Mouse (Mus musculus) lung, postnatal 0 days (tissue): Measurements from ENCODE around the gene Fbxl19. TPM values are rescaled to one million over a fixed set of nuclear protein-coding genes. Genes with fewer than 3 reads are reported as not detected.
A peak's percentile ranks its signal among the peaks of the same experiment; 100 is the strongest.
"Not testable (repeated sequence)": the region's sequence is repeated elsewhere in the genome, so short reads cannot be mapped to it uniquely, and the experiment has no call there.

Source experiments
- ATAC-seq: fragments of 200-750 bp; cut with Nextera tagmentation; 2 replicates; pipeline ENCODE4 v1.8.0; 2017; ENCODE audit warnings: moderate library complexity
- DNase-seq: peaks from one replicate; pipeline ENCODE4 v3.0.0-alpha.2; 2016; ENCODE audit warnings: low spot score
- H3K27ac ChIP-seq: fragments of 300-500 bp; sonication (generic); 2 replicates; pipeline ENCODE4 v1.5.1; 2014; ENCODE audit warnings: antibody characterized with exemption, mild to moderate bottlenecking, low read length, mixed read lengths
- H3K27me3 ChIP-seq: fragments of 300-500 bp; sonication (generic); replicated peaks from 2 replicates; pipeline ENCODE4 v1.6.1; 2014; ENCODE audit warnings: low read length, mixed read lengths; ENCODE audit not compliant: insufficient read depth
- H3K36me3 ChIP-seq: fragments of 300-500 bp; sonication (generic); 2 replicates; pipeline ENCODE4 v1.6.1; 2014; ENCODE audit warnings: low read length, mixed read lengths; ENCODE audit not compliant: insufficient read depth
- H3K4me1 ChIP-seq: fragments of 300-500 bp; sonication (generic); 2 replicates; pipeline ENCODE4 v1.6.1; 2014; ENCODE audit warnings: antibody characterized with exemption, low read depth, low read length, mixed read lengths; ENCODE audit not compliant: insufficient read depth
- H3K4me2 ChIP-seq: fragments of 300-500 bp; sonication (generic); replicated peaks from 2 replicates; pipeline ENCODE4 v1.6.1; 2014; ENCODE audit warnings: low read depth, mild to moderate bottlenecking, low read length, moderate library complexity, mixed read lengths
- H3K4me3 ChIP-seq: fragments of 300-500 bp; sonication (generic); 2 replicates; pipeline ENCODE4 v1.5.1; 2014; ENCODE audit warnings: low read depth, low read length
- H3K9ac ChIP-seq: fragments of 300-500 bp; sonication (generic); replicated peaks from 2 replicates; pipeline ENCODE4 v1.6.1; 2014; ENCODE audit warnings: low read depth, mild to moderate bottlenecking
- H3K9me3 ChIP-seq: fragments of 300-500 bp; sonication (generic); 2 replicates; pipeline ENCODE4 v1.6.1; 2016; ENCODE audit warnings: low read length, mixed read lengths
- CTCF ChIP-seq: IDR thresholded peaks from 2 replicates; pipeline ENCODE4 v1.5.1; 2016; ENCODE audit warnings: antibody characterized with exemption, mild to moderate bottlenecking
- EP300 ChIP-seq: IDR thresholded peaks from 2 replicates; pipeline ENCODE4 v1.6.1; 2016; ENCODE audit warnings: antibody characterized with exemption, mild to moderate bottlenecking, control low read depth
- WGBS: fragments of 180-500 bp; shearing (Covaris S2); extraction: QIAGEN DNeasy Blood & Tissue Kit; methylation state at CpG from one replicate; pipeline ENCODE4 v1.1.7; 2014; 5-methylcytosine and 5-hydroxymethylcytosine counted together
- polyA plus RNA-seq: library from polyadenylated mRNA; unstranded; fragments of >200 nt; fragmentation: Nextera tagmentation; extraction: Ambion mirVana; gene quantifications from 2 replicates; pipeline ENCODE4 v1.2.1, GENCODE M21; 2015

The Fbxl19 gene
- polyA plus RNA-seq, 1 experiment from 2014 or later, result 1.6 TPM

DNA sequence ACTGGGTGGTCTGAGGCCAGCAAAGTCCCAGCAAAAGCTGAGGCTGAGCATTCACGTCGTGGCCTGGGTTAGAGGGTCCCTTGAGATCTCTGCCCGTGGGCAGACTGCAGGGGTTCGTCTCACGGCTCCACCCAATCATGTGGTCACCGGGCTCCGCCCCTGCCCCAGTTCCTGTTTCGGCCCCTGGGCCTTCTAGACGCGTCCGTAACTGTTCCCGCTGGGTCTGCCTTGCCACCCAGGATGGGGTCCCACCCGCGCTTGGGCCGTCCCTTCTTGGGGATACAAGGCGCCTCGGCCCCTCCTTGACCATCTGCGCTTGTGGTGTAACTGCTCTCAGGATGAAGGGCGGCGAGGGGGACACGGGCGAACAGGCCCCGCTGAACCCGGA is 25.3 kb downstream of the Fbxl19 start, which contains the start of gene Orai3:
Orai3 (plus strand) TSS at position 165 of the 388 bp plus-strand sequence.
- Histone ChIP-seq H3K4me3 (peak within 1 kb of the TSS; percentile 81), H3K9me3 (no peaks in the 10 kb centered on the region), H3K36me3 (no peaks in the 10 kb centered on the region), H3K27ac (peak within 1 kb of the TSS; percentile 93), H3K9ac (peak within 1 kb of the TSS; percentile 87), H3K27me3 (no peaks in the 10 kb centered on the region), H3K4me2 (peak within 1 kb of the TSS; percentile 95), H3K4me1 (peaks cover 10% of the 10 kb centered on the region)
- DNase-seq (peak; percentile 95), ATAC-seq (peak; percentile 85)
- 0% methylated on average over 24 of the region's 24 CpGs for WGBS
- TF ChIP-seq EP300 (no peak; the same call in 1 of the 2 replicates), CTCF (no peak)

DNA sequence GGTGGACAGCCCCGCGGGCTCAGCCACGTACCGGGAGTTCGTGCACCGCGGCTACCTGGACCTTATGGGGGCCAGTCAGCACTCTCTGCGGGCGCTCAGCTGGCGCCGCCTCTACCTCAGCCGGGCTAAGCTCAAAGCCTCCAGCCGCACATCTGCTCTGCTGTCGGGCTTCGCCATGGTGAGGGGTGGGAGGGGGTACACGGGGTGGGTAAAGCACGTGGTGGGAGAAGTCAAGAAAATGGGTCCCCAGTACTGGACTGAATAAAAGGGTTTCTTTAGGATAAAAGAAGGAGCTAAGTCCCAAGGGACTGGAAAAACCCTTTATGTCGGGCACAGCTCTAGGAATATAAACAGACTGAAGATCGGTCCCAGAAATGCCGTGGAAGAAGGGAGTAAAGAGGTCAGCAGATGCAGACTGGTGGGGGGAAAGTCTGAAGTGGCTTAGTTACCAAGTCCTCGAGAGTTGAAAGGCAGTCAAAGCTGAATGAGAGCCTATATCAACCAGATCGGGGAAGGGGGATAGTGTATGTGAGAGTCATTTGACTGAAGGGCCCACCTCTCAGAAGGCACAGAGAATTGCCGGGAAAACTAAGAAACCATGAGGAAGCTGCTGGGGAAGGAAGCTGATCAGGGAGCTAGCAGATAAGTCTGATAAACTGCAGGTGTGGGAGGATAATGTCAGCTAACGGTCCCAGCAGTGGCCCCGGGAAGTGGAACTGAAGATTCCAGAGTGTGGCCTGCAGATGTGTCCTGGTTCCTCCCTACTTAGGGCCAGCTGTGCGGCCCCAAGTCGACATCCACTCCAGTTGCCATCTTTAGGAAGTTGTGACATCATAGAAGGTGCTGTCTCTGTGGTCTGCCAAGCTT is 25.9 kb downstream of the Fbxl19 start:
- no peaks in the 10 kb centered on the region for H3K27me3 ChIP-seq
- peaks cover 10% of the 10 kb centered on the region for H3K4me1 ChIP-seq
- peak overlapping the region; percentile 81 for H3K4me3 ChIP-seq
- DNase-seq (peak; percentile 24), ATAC-seq (peak; percentile 9)
- H3K27ac ChIP-seq, result peak overlapping the region; percentile 93
- 1% methylated on average over 27 of the region's 27 CpGs for WGBS
- peak overlapping the region; percentile 95 for H3K4me2 ChIP-seq
- H3K9me3 ChIP-seq, result no peaks in the 10 kb centered on the region
- H3K36me3 ChIP-seq, result no peaks in the 10 kb centered on the region
- H3K9ac ChIP-seq, result peak overlapping the region; percentile 87
- TF ChIP-seq CTCF (no peak), EP300 (0 out of 2 replicates have a peak, but pooled peaks have one; percentile 2)

DNA sequence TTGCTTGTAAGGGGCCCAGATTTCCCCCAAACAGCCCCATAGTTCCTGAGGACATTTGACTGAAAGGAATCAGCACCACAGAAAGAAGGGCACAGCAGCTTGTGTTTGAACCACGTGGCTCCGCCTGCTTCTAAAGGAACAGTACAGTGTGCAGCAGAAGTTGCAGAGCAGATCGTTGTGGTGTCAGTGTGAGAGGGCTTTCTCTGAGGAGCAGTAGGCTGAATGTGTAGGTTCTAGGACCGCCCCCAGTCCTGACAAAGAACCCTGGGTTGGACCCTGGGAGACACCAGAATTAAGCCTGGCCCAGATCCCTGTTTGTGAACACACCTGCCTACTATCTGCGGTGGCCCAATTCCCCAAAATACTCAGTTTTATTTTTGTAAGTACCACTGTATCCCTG is 26.9 kb downstream of the Fbxl19 start:
- H3K9me3 ChIP-seq, result no peaks in the 10 kb centered on the region
- no peak overlapping the region for H3K27ac ChIP-seq
- H3K4me1 ChIP-seq, result peaks cover 10% of the 10 kb centered on the region
- H3K36me3 ChIP-seq, result no peaks in the 10 kb centered on the region
- no peak for ATAC-seq
- no peak overlapping the region for H3K4me3 ChIP-seq
- 63% methylated on average over 5 of the region's 5 CpGs for WGBS
- no peak overlapping the region for H3K9ac ChIP-seq
- no peak for TF ChIP-seq EP300
- TF ChIP-seq CTCF, result no peak
- H3K4me2 ChIP-seq, result no peak overlapping the region
- DNase-seq, result no peak
- no peaks in the 10 kb centered on the region for H3K27me3 ChIP-seq

DNA sequence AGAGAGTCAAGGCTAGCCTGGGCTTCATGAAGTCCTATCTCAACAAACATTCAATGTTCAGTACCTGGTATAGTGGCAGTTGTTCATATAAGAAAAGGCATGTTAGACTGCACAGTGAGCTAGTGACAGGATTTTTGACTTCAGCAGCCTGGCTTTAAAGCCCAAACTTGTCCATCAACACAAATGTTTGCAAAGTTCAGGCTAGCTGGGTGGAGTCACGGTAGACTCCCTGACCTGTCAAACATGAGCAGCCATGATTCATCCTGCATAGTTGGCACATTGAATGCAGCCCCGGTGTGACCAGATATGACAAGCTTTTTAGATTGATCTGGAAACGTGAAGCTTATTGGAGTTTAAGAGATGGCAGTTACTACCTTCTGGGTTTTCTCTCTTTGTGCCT is 27.7 kb downstream of the Fbxl19 start:
- Histone ChIP-seq H3K4me2 (no peak overlapping the region), H3K4me3 (no peak overlapping the region), H3K27me3 (no peaks in the 10 kb centered on the region), H3K9ac (no peak overlapping the region), H3K9me3 (no peaks in the 10 kb centered on the region), H3K27ac (no peak overlapping the region), H3K36me3 (no peaks in the 10 kb centered on the region), H3K4me1 (peaks cover 10% of the 10 kb centered on the region)
- 50% methylated on average over 3 of the region's 3 CpGs for WGBS
- ATAC-seq (no peak), DNase-seq (no peak)
- no peak for TF ChIP-seq EP300
- TF ChIP-seq CTCF, result no peak

DNA sequence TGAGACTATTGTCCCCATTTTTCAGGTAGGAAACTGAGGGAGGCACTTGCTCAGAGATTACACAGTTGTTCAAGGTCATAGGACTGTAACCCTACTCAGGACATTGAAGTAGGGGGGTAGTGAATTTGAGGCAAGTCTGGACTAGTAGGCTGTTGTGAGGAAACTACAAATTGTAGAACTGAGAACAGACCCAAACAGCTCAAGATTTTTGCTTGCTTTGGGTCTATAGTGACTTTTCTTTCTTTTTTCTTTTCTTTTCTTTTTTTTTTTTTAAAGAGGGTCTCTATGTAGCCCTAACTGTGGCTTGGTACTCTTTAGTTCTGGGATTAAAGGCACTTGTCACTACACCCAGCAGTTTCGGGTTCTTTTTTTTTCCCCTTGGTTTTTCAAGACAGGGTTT is 28.2 kb downstream of the Fbxl19 start:
- 91% methylated on average over 1 of the region's 1 CpGs for WGBS
- TF ChIP-seq EP300 (no peak), CTCF (no peak)

DNA sequence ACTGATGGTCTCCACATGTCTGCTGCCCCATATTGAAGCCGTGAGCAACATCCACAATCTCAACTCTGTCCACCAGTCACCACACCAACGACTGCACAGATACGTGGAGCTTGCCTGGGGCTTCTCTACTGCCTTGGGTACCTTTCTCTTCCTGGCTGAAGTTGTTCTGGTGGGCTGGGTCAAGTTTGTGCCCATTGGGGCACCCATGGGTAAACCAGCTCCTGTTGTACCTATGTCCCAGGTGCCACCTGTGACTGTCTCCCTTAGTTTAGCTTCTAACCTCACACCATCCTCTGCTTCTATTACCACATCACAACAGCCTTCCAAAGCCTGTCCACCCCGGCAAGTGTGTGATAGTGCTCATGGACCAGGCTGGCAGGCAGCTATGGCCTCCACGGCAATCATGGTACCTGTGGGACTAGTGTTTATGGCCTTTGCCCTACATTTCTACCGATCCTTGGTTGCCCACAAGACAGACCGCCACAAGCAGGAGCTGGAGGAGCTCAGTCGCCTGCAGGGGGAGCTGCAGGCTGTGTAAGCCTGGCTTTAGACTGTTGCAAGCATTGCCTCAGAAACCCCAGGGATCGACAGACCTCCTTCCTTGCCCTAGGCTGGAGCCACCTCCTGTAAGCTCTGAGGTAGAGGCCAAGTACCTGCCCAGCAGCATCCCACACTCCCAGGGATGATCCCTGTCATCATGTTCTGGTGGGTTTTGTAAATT is 29.5 kb downstream of the Fbxl19 start:
- Histone ChIP-seq H3K27me3 (no peaks in the 10 kb centered on the region), H3K4me3 (no peak overlapping the region), H3K9ac (no peak overlapping the region), H3K36me3 (no peaks in the 10 kb centered on the region), H3K4me2 (no peak overlapping the region), H3K27ac (no peak overlapping the region), H3K4me1 (peaks cover 10% of the 10 kb centered on the region), H3K9me3 (no peaks in the 10 kb centered on the region)
- TF ChIP-seq CTCF (peak; percentile 87), EP300 (no peak)
- no peak for ATAC-seq
- peak; percentile 88 for DNase-seq
- 41% methylated on average over 9 of the region's 9 CpGs for WGBS

More for the DNA sequence above, 28.2 kb downstream of the Fbxl19 start:
- DNase-seq (no peak), ATAC-seq (no peak)
- Histone ChIP-seq H3K27ac (no peak overlapping the region), H3K36me3 (no peaks in the 10 kb centered on the region), H3K4me1 (peaks cover 10% of the 10 kb centered on the region), H3K27me3 (no peaks in the 10 kb centered on the region), H3K9ac (no peak overlapping the region), H3K4me2 (no peak overlapping the region), H3K4me3 (no peak overlapping the region), H3K9me3 (no peaks in the 10 kb centered on the region)

DNA sequence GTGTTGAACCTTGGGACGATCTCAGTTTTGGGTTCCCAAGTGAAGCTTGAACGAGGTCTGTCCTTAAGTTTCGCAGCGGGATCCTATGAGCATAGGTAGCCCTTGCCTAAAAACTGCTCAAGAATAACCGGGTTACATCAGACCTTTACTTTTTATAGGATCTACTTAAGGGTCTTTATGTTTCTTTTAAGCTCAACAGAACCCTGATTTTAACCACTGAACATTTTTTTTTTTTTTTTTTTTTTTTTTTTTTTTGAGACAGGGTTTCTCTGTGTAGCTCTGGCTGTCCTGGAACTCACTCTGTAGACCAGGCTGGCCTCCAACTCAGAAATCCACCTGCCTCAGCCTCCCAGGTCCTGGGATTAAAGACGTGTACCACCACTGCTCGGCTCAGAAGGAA is 31.5 kb downstream of the Fbxl19 start:
- H3K27me3 ChIP-seq, H3K36me3 ChIP-seq, ATAC-seq, H3K9me3 ChIP-seq, H3K9ac ChIP-seq, DNase-seq, H3K4me1 ChIP-seq: not testable (repeated sequence)
- 57% methylated on average over 7 of the region's 7 CpGs for WGBS
- peak overlapping the region; percentile 98 for H3K27ac ChIP-seq
- peak overlapping the region; percentile 95 for H3K4me3 ChIP-seq
- H3K4me2 ChIP-seq, result peak overlapping the region; percentile 83
